Mouse (Mus musculus) adrenal gland, adult 8-10 months (tissue): ENCODE results near the gene Gm2974. TPM values are rescaled to one million over a fixed set of nuclear protein-coding genes. Genes with fewer than 3 reads are reported as not detected.
"Not testable (repeated sequence)": the region's sequence is repeated elsewhere in the genome, so short reads cannot be mapped to it uniquely, and the experiment has no call there.

Experiments
- DNase-seq: peaks from one replicate; pipeline ENCODE4 v3.0.0; 2022
- total RNA-seq, 4 experiments: library from RNA; stranded (reverse); gene quantifications; 2 replicates each; pipeline ENCODE4 v1.2.4; 2022

Gene Gm2974
- not detected for total RNA-seq

GRCm38 (mm10) chr14:4182491-4183210 lies at the start of gene Gm2974:
Gene Gm2974, plus strand, starts transcription at chr14:4182576.
- not testable (repeated sequence) for DNase-seq

- not testable (repeated sequence) for DNase-seq
These were observed 40.7 kb upstream of the Gm2974 start for GRCm38 (mm10) chr14:4141646-4142045.

- DNase-seq = not testable (repeated sequence)
These were observed 17.6 kb upstream of the Gm2974 start, which contains the start of gene Gm3127 for GRCm38 (mm10) chr14:4164730-4165129. Gene Gm3127, plus strand, starts transcription at chr14:4165030.

GRCm38 (mm10) chr14:4182030-4182429 lies 346 bp upstream of the Gm2974 start:
- DNase-seq = not testable (repeated sequence)

- DNase-seq = not testable (repeated sequence)
These were observed 999 bp downstream of the Gm2974 start for GRCm38 (mm10) chr14:4183375-4183774.

GRCm38 (mm10) chr14:4249331-4249730 lies 67.0 kb downstream of the Gm2974 start, which contains the start of gene Gm3138:
Gene Gm3138, plus strand, starts transcription at chr14:4249631.
- not testable (repeated sequence) for DNase-seq

Other genes starting within 250 kb of the Gm2974 start
- not detected for gene Gm3095, start 219.0 kb upstream of the Gm2974 start, total RNA-seq
- gene Gm3099, start 184.2 kb upstream of the Gm2974 start, total RNA-seq = not detected
- gene Gm5796, start 158.6 kb upstream of the Gm2974 start, total RNA-seq = under 1 TPM in 2 of 4 experiments, not detected in 2; 0.34 to 0.48 TPM
- not detected for gene Gm3115, start 98.5 kb upstream of the Gm2974 start, total RNA-seq
- under 1 TPM in 2 of 4 experiments, not detected in 2; 0.31 to 0.37 TPM for gene Gm8108, start 72.0 kb upstream of the Gm2974 start, total RNA-seq
- gene Gm3127, start 17.5 kb upstream of the Gm2974 start, total RNA-seq = not detected
- not detected for gene Gm3138, start 67.1 kb downstream of the Gm2974 start, total RNA-seq
- gene Gm3149, start 134.7 kb downstream of the Gm2974 start, total RNA-seq = not detected
- under 1 TPM in 1 of 4 experiments, not detected in 3; 0.30 TPM for gene 2610042L04Rik, start 152.2 kb downstream of the Gm2974 start, total RNA-seq
- gene Gm3159, start 214.9 kb downstream of the Gm2974 start, total RNA-seq = not detected
- under 1 TPM in 1 of 4 experiments, not detected in 3; 0.31 TPM for gene Gm3164, start 232.9 kb downstream of the Gm2974 start, total RNA-seq
- 1 to 10 TPM in 1 of 4 experiments, not detected in 3; 1.1 TPM for gene Gm3173, start 248.4 kb downstream of the Gm2974 start, total RNA-seq